Mouse (Mus musculus): ENCODE measurements around the gene 1700084M14Rik. TPM values are rescaled to one million over a fixed set of nuclear protein-coding genes. Genes with fewer than 3 reads are reported as not detected.

The 1700084M14Rik gene
- not detected for polyA plus RNA-seq (2017; shearing (Covaris generic))

GRCm38 (mm10) chrX:91575811-91576210 is at the start of gene 1700084M14Rik:
Gene 1700084M14Rik, minus strand, starts transcription at chrX:91575911.

Other genes starting within 250 kb of the 1700084M14Rik start
- not detected for gene Mageb2, start 244.2 kb downstream of the 1700084M14Rik start, polyA plus RNA-seq (2017; shearing (Covaris generic))
- gene Gm5072, start 183.4 kb downstream of the 1700084M14Rik start, polyA plus RNA-seq (2017; shearing (Covaris generic)), result not detected
- not detected for gene Gm8914, start 95.8 kb downstream of the 1700084M14Rik start, polyA plus RNA-seq (2017; shearing (Covaris generic))
- not detected for gene Gm14781, start 56.3 kb upstream of the 1700084M14Rik start, polyA plus RNA-seq (2017; shearing (Covaris generic))
- gene Mageb5, start 207.1 kb upstream of the 1700084M14Rik start, polyA plus RNA-seq (2017; shearing (Covaris generic)), result not detected

Data from inflammation-experienced regulatory T-cells (primary cell).